Mouse (Mus musculus) retina, postnatal 7 days (tissue): ENCODE measurements around the gene Cdk10.

Experiments used
- DNase-seq: peaks from one replicate; pipeline ENCODE4 v3.0.0-alpha.2; 2012; ENCODE audit warnings: low read depth, low spot score

The Cdk10 gene

GRCm38 (mm10) chr8:123271901-123272300, 47.3 kb downstream of the Cdk10 start:
- DNase-seq = no peak

GRCm38 (mm10) chr8:123274447-123274846, 49.8 kb downstream of the Cdk10 start:
- no peak for DNase-seq

DNA sequence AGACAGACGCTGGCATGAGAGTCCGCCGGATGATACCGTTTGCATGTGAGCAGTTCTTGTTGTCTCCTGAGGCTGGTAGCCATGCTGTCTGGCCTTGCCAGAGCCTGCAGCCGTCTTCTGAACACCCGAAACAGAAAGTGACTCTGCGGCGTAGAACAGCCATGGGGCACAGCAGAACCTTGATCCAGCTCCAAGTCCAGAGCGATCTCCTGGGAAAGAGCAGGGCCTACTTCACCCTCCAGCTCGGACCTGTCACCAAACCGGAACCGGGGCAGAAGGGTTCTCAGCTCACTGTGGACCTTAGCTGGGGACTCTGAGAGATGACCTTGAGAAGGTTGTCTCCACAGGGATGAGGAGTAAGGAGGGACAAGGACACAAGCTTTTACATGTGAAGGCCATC, 50.5 kb downstream of the Cdk10 start:
- no peak for DNase-seq

DNA sequence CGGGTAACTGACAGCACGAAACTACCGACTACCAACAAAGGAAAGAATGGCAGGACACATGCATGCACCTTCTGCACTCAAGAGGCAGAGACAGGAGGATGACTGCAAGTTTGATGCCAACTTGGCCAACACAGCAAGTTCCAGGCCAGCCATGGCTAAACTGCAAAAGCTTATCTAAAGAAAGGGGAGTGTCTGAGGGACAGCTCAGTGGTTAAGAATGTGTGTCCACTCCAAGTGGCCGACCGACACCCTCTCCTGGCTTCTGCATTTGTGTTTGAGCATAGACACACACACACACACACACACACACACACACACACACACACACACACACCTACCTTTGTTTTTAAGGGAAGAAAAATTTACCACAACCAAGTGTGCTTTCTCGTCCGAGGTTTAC, 53.8 kb downstream of the Cdk10 start:
- no peak for DNase-seq

GRCm38 (mm10) chr8:123279828-123280227, 55.2 kb downstream of the Cdk10 start:
- DNase-seq = no peak

- no peak for DNase-seq
Observed at GRCm38 (mm10) chr8:123280302-123281094, 55.9 kb downstream of the Cdk10 start.
